Mouse (Mus musculus) liver, postnatal 0 days (tissue): ENCODE data around the gene Eif3c.

ENCODE experiments used
- CTCF ChIP-seq: sonication (generic); IDR thresholded peaks from 2 replicates; pipeline ENCODE4 v1.5.1; 2016; ENCODE audit warnings: antibody characterized with exemption, low read depth
- EP300 ChIP-seq: IDR thresholded peaks from 2 replicates; pipeline ENCODE4 v1.6.1; 2016; ENCODE audit warnings: antibody characterized with exemption, low read depth, mild to moderate bottlenecking

- TF ChIP-seq CTCF (no peak), EP300 (no peak)
These were observed 30.2 kb upstream of the Eif3c start for GRCm38 (mm10) chr7:126596414-126596813.
